Mouse (Mus musculus) cerebellum, adult 9-10 months (tissue): ENCODE results near the gene Otx1.

Experiments used
- DNase-seq: peaks from one replicate; pipeline ENCODE4 v3.0.0; 2022

Otx1 gene

DNA sequence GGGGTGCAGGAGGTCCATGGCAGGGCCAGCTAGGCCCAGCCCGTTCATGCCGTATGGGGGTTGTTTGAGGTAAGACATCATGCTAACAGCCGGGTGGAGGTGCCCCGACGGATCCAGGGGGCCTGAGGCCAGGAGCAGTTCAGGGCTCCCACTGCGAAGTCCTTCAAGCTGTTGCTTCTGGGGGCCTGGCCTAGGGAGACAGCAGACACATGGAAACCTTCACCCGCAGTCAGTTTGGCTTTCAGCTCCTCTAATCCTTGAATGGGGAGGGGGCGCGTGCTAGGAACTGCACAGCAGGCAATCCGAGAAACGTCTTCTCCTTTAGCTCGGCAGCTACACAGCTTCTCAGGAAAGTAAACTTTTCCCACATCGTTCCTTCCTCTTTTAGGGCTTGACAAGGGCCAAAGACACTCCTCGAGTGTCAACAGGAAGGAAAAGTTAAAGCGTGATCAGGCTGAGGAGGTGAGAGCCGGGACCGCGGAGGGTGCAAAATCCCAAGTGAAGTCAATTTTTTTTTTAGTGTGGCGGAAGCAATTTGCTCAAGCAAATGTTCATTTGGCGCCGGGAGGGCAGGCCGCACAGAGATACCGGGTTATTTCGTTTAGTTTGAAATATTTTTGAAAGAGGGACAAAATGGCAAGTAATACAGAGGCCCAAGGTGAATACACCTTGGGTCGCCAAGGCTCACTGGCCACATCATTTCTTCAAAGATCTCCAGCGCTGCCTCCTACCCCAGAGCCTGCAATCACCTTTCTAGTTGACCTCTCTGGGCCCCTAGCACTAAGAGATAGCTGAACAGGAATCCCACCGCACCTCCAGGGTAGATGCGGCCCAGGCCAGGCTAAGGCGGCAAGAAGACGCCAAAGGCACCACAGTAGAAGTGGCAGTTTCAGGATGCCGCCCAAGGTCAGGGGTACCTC is 3.0 kb downstream of the Otx1 start:
- no peak for DNase-seq

DNA sequence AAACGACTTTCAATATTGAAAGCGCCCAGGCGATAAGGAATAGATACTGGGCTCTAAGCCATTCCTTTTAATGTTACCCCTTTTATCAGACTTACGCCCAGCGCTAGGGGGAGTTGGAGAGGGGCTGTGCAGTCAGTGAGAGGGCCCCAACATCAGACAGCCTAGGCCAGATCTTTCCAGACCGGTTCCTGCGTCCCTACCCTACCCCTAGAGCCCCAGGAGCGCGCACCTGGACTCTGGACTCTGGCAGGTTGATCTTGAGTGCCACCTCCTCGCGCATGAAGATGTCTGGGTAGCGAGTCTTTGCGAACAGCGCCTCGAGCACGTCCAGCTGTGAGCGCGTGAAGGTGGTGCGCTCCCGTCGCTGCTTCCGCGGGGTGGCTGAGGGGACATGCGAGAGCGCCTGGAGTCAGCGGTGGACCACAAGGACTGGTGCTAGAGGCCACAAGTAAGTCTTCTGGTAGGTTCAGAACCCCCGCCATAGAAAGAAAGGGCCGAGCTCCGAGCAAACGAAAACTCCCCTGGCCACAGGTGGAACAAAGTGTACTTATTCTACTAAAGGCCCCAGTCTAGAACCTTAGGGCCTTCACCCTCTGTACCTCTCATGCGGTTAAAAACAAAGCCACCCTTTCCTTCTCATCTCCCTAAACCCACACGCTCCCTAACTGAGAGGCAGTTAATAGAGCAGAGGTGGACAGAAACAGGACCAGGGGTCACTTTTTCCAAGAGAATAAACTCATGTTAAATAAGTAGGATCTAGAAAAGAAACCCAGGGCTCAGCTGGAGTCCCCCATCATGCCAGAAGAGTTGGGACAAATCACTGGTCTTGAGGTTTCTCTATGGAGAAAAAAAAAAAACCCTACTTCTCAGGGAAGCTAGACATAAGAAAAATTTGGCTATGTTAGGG is 4.3 kb downstream of the Otx1 start:
- DNase-seq: no peak

DNA sequence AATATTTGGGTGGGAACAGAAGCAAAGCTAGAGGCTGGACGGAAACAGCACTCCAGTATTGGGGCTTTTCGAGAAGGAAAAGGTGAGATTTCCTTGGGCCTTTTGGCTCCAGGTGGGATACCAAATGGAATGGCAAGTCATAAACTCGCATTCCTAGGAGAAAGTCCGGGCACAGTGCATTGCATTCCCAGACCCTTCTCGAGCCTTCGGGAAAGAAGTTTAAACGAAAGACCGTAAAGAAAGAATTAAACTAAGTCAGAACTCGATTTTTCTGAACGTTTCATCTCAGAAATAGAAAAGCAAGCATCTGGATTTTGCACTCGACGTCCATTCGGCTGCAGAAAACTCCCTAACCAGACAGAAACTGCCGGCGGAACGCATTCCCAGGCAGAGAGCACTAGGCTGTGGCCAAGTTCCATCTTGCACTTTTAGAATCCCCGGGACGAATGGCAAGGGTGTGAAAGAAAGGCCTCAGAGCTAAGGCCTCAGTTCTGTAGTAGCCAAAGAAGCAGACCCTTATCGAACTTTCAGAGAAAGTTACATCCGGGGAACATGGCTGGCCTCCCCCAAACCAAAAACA is 5.0 kb downstream of the Otx1 start:
- DNase-seq: no peak

DNA sequence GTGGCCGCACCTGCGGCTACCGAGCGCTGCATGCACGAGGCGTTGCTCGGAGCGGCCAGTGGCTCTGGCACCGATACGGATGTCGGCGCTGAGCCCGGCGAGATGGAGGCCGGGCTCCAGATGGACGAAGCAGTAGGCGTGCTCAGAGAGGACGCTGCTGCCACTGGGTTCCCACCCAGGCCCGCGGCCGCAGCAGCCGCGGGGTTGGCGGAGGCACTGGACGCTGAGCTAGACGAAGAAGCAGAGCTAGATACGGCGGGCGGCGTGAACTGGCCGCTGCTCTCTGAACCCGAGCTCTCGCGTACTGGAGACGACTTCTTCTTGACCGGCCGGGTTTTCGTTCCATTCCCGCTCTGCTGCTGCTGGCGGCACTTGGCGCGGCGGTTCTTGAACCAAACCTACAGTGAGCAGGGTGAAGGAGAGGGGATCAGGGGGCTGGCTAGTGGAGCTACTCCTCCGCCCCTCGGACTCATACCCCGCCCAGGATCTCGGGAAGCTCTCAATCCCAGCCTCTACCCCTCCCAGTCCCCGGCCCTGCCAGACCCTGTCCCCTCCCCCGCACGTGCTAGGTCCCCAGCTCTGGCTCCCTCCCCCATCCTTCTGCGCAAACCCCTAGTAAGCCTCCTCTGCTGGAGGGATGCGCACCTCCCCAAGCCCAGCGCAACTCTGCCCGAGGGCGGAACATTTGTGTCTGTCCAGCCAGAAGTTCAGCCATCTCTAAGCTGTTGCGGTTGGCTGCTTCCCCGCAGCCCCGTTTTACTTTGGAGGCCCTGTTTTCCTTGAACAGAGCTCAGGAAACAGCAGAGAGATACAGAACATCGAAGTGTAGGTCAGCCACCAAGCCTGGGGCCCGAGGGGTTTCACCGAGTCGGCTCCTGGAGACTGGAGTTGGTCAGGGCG is 5.8 kb downstream of the Otx1 start:
- DNase-seq: no peak

DNA sequence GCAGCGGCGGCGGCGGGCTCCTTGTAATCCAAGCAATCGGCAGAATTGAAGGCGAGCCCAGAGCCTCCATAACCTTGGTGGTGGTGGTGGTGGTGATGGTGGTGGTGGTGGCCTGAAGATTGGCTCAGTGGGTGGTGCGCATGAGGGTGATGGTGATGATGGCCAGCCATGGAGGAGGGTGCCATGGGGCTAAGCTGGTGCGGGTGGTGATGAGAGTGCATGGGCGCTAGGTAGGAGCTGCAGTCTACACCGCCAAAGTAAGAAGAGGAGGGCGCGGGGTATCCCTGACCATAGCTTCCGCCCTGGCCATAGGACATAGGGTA is 6.4 kb downstream of the Otx1 start:
- no peak for DNase-seq

DNA sequence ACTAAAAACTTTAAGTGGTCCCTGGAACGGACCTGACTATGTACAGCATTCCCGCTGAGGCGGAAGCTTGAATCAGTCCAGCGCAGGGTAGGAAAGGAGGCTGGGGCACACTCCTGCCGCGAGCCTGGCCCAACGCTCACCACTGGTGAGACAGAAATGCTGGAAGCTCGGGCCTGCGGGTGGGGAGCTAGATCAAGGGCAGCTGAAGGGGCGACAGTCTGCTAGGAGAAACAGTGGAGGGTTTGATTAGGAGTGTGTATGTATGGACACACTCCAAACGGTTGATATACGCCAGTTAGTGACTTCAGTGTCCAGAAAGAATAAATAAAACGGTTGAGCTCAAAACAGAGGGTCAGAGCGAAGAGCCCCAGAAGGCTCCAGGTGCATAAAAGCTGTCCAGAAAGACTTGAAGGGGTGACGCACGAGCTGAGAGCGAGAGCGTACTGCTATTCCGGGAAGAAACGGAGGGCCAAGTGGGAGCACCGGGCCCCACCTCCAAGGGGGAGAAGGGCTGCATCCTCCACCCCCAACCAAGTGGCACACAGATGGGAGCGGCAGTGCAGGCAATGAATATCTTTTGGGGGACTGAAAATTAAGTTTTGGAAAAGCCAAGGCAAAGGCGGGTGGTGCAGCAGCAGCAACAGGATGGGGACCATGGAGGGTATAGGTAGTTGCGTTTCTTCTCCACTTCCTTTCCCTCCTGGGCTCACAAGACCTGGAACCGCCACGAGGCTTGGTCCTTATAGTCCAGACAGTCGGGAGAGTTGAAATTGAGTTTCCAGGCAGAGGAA is 7.0 kb downstream of the Otx1 start:
- no peak for DNase-seq

DNA sequence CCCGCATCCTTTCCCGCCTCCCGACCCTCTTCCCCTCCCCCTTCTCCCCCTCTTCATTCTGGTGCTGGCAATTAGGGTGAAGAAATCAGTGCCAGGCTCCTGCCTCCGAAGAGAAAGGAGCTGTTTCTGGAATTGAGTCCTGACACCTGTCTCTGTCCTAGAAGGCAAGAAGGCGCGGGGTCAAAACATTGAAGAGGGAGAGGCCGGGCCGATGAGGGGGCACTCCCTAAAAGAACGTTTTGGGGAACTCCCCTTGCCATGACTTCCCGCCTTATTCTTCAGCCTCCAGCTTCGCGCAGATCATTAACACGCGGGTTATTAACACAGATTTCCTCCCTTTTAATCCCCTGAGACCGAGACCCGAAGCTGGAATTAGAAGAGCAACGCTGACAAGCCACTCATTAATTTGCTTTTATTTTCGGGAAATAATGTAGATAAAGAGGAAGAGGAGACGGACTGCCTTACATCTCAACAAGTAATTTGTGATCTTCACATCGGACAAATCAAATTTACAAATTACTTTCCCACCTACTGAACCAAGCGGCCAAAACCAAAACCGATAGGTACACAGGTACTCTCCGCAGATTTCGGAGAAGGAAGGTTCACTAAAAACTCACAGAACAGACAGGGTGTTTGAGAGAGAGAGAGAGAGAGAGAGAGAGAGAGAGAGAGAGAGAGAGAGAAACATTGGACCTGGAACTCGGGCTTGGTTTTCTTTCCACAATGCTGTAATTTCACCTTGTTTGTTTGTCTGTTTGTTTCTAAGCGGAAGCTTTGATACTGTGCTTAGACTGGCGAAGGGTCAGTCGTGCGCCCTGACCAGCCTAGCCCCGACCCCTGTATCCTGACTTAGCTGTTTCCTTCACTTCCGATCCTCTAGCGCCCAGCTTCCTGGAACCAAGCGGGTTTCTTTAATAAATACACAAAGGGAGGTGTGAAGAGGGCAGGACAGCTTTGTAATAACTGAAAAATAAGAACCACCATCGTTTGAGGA is 8.0 kb downstream of the Otx1 start:
- no peak for DNase-seq

DNA sequence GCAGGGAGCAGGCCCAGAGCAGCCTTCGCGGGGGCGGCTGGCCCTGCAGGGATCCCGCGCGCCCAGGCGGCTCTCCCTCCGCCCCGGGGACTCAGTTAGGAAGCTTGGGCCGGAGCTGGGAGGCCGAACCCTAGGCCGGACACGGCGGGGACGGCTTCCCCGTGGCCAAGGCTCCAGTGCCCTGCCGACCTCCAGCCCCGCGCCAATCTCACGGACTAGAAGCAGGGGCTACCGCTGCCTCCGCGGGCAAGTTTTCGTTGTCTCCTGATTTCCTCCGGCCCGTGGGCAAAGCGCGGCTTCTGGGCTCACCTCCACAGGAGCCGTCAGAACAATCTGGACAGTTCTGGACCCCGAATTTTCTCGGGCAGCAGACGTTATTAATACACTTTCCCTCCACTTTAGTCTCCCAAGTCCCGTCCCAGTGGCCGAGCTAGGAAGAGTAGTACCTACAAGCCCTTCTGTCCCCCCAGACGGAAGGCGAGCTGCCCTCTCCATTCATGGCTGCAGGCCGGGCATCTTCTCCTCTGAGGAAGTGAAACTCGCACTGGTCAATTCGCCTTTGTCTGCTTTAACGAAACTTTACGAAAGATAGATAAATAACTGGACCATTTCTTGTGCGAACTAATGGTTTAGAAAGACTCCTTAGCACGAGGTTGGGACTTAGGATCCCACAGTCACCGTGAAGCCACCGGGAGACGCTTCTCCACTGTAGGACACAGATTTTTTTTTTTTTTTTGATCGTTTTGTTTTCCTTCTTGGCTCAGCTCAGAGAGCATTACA is 8.9 kb downstream of the Otx1 start:
- no peak for DNase-seq

DNA sequence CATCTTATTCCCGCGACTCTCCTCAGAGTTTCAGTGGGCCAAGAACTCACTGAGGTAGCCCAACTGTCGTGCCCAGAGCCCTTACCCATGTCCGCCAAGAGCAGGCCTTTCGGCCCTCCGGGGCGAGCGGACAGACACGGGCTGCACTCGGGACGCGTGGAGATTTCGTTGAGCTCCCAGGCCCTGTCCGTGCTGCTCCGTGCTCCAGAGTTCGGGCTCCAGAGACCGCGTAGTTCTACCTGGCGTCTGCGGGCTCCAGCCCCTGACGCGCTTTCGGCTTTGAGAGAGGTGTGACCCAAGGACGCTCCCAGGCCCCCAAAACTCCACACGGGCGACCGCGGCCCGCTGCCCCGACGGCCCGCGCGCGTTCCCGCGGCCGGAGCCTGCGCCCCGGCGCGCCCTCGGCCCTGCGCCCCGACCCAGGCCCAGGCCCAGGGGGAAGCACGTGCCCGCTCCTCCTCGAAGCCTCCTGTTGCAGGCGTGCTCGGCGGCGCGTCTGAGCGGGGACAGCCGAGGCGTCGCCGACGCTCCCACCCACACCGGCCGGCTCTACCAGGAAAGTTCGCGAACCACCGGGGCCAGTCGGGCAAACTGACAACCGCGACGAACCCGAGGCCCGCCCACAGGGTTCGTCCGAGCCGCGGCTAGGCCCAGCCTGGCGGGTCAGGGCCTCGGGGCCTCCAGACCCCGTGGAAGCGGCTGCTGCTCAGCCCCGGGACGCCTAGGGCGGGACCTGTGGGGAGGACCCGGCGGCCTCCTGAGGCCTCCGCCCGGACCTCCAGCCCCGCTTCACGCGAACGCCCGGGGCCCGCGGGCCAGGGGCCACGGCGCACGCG is 9.7 kb downstream of the Otx1 start:
- no peak for DNase-seq

DNA sequence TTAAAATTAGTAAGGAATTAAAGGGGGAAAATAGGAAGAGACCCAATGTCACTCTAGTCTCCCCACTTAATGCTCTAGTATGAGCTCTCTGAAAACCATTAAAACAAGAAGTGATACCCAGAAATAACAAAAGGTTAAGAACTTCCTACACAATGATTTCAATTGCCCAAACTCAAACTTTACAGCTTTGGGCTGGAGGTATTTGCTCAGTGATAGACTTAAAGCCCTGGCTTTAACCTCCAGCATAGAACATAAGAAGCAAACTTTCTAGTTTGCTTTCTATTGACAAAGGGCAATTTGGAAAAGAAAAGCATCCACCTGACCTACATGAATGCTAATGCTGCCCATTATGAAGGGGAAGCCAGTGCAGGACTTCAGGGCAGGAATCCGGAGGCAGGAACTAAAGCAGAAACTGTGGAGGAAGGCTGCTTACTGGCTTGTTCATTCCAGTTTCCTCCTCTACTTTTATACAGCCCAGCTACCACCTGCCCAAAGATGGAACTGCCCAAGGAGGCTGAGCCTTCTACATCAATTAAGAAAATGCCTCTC is 14.2 kb downstream of the Otx1 start:
- no peak for DNase-seq

DNA sequence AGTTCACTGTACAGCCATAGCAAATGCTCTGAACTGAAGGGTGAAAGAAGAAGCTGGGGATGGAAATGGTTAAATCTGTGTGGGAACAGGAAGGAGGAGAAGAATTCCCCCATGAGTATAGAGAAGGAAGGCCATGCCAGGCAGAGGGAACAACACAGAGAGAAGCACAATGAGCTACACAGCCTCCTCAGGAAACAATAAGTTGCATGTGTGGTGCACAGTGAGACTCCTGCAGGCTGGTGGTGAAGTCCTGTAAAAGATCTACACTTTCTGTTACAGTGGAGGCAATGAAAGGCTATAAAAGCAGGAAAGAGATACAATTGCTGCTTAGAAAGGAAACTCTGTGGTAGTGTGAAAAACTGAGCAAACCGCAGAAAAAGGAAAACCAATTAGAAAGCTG is 17.6 kb downstream of the Otx1 start:
- DNase-seq: no peak

DNA sequence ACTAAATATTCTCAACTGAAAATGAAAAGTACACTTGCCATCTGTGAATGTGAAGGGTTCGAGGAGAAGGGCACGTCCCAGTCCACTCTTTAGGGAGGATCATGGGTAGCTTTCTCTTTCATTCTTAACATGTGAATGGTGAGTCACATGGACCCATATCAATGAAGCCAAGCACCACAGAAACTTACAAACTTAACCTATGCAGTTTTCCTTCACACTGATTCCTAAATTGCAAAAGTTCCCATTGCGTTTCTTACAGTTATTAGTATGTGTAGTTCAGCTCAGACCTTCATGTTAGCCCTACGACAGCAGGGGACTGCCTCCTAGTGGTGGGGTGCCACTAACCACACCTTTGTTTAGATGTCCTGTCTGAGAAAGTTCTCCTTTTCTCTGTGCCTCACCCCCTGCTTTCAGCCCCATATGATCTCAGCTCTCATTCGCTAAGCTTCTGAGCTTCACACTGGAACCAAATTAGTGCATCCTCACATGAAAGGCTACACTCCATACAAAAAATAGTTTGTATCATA is 28.6 kb downstream of the Otx1 start:
- no peak for DNase-seq

DNA sequence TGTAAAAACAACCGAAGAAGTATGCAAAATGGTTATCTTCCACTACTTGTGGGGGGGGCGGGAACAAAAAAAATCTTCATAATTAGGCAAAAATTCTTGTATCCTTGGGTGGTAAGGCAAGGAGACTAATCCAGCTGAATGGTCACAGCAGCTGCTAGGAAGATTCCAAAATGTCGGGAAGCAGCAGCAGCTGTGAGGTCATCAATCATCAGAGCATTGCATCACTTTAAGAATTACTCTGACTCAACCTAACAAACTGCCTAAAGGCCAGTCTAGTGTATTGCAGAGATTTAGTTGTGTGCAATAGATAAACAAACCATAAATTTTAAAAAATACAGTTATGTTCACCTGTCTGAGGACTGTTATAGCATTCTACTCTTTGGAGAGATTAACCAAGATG is 29.1 kb downstream of the Otx1 start:
- DNase-seq: no peak

DNA sequence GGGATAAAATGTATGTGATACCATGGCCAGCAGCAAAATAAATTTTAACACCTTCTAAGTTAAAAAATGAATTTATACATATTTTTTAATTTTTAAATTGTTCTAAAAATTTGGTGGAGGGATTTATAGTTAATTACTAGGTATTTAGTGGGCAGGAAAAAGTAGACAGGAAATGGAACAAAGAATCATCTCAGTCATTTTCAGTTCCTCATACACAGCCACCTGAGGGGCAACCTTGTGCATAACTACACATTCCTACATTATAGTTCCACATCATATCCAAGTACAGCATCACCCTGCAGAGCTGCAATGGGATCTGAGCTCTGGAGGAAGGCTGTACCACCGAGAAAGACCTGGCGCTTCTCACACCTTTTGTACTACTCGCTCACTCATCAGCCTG is 33.8 kb downstream of the Otx1 start:
- DNase-seq: no peak

DNA sequence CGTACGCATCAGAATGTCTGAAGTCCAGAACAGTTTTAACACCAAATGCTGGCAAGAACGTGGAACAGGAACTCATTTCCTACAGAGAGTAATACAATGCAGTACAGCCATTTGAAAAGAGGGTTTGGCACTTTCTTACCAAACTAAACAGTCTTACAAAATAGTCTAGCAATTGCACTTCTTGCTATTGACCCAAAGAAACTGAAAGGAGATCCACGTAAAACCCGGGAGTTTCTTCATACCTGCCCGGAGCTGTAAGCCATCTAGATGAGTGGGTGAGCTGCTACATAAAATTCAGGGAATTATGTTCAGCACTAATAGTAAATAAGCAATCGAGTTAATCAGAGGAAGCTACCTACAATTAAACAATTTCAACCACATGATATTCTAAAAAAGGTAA is 47.5 kb downstream of the Otx1 start:
- DNase-seq: no peak

DNA sequence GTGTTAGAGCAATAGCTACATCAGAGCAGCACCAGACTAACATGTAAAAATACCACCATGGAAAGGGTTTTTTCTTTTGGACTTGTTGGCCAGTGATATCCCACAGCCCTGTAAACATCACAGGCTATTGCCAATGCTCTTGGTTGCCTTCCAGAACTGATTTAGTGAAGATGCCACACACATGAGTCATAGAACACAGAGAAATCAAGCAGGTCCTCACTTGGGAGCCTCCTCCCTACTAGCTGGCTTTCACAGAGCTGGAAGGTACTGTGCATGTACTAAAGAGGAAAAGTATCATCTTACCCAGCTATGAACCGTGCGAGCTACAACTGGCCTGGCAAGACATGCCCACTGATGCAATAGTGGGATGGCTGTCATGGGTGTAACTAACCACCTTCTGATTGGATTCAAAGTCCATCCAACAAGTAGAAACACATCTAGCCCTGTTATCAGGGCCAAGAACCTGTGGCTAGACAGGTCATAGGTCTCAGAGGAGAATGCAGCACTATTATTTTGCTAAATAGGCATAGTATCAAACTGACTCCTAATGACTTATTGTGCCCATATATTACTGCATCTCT is 51.0 kb downstream of the Otx1 start:
- no peak for DNase-seq

DNA sequence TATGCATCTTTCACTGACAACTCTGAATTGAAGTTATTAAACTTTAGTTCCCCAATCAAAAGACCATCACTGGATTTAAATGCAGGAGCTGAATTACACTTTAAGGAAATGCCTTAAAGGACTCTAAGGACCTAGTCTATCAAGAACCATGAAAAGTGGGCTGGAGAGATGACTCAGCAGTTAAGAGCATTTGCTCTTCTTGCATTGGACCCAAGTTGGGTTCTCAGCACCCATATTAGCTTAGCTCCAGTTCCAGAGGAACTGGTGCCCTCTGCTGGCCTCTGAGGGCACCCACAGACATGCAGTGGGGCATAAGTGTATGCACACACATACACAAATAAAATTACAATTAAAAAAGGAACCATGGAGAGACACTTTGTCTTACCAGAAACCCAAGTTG is 52.6 kb downstream of the Otx1 start:
- DNase-seq: no peak
